Mouse (Mus musculus) ovary, postnatal 36 days (tissue): ENCODE results near the gene Ppm1m.

Source experiments
- DNase-seq: peaks from one replicate; pipeline ENCODE4 v3.0.0; 2022; ENCODE audit warnings: low spot score, mixed read lengths

The Ppm1m gene

DNA sequence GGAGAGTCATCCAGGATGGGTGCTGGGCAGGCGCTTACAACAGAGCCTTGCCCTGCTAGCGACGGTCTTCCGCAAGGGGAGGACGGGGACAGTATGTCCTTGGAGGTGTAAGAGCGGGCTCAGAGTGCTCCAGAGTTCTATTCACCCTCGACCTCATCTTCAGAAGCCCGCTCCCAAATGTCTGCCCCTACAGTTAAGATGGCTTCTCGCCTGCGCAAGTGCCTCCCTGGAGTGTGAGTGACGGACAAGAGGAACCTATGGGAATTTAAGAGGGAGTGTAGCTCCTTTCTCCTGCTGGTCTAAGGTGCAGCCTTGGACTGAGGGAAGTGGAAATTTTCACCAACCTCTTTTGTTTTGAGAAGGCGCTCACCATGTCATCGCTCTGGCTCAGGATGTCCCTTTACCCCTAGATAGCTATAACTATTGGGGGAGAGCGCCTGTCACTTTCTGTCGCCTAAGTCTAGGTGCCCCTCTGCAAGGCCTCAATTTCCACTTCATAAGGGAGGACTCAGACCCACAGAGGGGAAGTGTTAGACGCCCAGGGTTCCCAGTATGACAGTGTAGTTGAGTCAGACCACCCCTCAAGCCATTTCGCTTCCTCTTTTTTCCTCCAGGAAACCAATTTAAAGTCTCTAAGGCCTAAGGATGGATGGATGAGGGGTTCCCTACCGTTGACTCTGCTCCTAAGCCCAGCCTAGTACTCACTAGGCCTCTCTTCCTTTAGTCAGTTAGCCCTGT is at the start of gene Ppm1m:
Gene Ppm1m, minus strand, starts transcription at position 212 of the 738 bp plus-strand sequence.
- DNase-seq: no peak

DNA sequence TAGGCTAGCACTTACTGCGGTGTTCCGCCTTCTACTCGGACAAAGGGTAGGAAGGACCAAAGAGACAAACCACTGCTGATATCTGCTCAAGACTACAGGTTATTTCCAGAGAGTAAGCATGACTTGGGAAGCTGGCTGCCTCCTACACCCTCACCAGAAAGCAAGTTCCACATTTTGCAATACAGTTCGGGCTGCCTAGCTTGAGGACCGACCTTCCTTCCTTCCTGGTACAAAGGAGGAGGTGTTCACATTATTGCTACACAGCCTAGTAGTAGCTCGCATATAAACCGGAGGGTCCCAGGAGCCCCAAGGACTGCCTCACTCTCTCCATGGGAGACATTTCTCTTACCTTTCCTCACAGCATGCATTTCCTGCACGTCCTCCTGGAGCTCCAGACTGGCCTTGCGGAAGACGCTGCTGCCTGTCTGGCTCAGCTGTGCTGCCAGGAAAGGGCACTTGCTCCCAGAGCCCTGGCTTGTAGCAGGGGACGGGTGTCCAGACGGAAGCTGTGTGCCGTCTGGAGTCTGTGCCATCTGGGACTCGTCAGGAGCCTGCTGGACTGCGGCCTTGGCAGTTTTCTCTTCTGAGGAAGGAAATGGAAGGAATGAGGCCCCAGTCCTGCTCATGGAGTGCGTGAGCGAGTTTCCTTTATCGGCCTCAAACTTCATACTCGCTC is 43.4 kb upstream of the Ppm1m start:
- no peak for DNase-seq

DNA sequence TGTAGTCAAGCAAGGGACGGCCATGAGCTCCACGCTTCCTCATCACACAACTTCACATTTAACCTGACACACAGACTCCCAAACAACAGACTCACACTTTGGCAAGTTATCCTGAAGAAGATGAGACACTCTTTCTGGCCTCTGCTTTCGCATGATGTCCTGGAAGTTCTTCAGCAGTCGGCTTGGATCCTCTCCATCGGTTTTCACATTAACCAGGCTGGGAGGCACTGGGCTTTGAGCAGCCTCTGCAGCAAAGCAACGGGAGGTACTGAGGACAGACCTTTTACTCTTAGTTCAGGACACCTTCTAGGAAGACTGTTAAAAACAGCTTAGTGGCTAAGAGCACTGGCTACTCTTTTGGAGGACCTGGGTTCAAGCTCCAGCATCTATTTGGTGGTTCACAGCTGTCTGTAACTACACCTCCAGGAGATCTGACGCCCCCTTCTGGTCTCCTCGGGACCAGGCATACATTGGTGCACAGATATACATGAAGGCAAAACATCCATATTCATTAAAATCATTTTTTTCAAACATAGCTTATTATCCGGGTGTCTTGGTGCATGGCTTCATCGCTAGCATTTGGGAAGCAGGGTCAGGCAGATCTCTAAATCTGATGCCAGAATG is 42.1 kb upstream of the Ppm1m start:
- no peak for DNase-seq

DNA sequence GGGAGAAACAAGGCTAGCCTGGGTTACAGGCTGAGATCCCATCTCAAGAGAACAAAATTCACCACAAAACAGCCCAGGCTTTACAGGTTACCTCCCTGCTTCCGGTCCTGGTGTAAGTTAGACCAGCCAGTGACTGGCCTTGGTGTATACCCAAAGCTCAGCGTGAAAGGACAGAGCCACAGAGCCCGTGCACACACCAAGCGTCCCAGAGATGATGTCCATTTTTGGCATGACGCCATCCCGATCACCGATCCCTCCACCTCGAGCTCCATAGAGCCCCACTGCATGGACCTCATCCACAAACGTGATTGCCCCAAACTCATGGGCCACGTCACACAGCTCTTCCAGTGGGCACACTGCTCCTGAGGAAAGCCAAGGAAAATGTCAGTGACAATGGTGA is 38.3 kb upstream of the Ppm1m start:
- no peak for DNase-seq

DNA sequence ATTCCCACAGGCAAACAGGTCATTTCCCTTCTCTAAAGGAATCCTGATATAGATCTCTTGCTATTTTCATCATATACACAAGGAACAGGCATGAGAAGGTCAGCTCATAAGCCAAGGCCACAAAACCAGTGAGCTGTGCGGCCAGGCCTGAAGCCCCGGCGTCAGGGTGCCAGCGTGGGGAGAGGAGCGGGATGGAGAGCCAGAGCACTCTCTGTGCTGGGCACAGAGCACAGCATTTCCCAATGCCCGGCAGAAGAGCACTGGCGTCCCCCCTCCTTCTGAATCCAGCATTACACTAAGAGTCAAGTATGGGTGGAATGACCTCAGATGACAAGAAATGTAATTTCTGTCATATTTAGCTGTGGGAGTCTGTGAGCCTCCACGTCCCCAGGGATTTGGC is 37.9 kb upstream of the Ppm1m start:
- no peak for DNase-seq

DNA sequence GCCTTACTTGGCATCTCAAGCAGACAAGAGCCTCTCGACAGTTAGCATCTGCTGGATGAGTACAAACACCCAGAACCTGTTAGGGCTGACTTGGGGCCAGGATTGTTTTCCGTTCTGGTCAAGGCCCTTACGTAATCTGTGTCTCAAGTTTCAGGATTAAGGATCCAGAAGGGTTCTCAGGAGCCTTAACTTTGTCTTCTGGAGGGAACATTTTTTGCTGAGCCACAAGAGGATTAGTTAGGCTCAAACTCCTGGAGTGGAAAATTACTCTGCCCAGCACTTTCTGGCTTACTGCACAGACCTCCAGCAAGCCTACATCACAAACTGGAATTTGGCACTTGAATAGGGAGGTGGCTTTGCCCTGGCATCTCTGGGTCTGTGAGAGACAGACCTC is 37.3 kb upstream of the Ppm1m start:
- DNase-seq: no peak

DNA sequence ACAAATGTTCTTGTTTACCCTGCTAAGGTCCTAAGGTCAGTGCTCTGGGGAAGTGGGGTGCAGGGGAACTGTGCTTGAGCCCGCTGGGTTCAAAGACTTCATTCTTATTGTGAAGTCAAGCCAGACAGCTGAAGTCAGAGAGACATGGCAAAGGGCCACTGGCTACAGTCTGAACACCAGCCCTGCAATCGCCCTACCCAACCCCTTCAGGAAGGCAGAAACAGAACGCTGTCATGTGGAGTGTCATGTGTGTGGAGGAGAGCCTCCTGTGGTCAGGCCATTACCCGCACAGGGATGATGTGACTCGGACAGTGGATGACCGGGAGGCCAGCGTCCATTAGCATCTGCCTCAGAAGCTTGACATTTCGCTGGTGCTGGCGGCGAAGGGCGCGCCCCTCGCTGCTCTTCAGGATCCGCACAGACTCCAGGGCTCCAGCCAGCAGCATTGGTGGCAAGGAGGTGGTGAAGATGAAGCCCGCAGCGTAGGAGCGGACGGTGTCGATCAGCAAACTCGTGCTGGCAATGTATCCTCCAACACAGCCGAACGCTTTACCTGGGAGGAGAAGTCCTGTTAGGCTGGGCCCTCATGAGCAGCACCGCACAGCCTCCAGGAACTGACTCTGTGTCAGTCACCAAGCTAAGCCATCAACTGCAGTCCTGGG is 36.7 kb upstream of the Ppm1m start:
- DNase-seq: no peak

DNA sequence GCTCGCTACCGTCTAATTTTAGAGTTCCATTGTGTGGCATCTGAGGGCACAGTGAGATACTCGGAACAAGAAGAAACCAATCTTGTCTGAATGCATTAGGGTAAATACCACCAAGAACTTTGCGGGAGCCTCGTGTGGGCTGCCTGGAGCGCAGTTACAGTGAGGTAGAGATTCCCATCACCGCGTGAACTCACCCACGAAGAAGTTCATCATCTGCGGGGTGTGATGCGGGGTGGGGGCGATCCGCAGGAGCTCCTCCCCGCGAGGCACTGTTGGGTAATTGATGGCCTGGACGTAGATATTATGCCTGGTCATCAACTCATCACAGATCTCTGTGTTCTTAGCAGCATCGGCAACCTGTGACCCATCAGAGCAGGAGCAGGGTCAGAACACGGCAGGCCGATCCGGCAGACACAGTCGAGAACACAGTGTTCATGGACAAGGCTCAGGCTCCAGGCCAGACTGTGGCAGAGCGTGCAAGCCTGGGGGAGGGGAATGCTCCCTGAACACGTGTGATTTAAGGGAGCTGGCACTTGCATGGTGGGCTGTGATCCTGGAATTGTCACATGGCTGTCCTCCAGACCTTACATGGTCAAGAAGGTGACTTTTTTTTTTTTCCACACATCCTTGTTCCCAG is 35.8 kb upstream of the Ppm1m start:
- no peak for DNase-seq

DNA sequence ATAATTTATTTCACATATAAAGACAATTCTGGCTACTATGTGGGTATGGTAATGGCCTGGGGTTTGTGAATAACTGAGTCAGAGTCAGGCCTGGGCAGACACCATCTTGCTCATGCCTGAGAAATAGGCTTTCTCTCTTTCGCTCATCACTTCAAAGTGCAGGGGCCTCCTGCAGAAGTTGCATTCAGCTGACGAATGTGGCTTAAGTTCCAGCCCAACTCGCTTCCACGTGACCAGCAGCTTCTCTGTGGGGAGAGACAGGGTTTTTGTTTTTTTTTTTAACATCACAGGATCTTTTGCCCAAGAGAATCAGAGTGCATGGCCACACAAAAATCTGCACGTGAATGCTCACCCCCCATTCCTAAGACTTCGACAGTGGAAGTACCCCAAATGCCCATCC is 34.4 kb upstream of the Ppm1m start:
- no peak for DNase-seq

DNA sequence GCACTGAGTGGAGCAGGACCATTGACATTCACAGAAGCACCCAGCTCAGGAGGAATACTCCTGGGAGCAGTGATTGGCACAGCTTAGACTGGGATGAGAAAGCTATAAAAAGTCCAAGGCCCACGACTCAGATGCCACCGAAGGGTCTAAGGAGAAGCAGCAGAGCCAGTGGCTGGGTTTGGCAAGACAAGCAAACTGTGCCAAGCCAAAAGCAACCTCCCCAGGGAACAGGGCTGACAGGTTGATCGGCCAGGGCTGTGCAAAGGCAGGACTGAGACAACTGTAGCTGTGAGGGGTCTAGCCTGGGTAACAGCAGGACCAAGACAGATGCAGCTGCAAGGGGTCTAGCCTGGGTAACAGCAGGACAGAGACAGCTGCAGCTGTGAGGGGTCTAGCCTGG is 33.4 kb upstream of the Ppm1m start:
- DNase-seq: no peak

DNA sequence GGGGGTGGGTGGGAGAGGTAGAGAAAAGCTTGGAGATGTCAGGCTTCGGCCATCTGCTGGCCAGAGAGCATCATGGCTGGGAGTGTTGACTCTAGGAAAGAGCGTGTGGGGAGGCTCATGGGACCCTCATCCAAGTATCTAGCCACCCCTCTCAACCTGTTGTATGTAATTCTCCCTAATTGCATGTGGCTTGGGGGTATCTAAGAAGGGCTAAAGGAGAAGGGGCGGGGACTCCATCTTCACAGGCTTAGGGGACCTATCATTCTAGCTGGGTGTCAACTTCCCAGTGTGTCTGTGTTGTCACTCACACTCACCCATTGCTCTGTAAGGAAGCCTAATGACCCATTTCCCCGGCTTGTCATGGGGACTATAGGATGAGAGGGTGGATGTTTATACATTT is 32.3 kb upstream of the Ppm1m start:
- no peak for DNase-seq

DNA sequence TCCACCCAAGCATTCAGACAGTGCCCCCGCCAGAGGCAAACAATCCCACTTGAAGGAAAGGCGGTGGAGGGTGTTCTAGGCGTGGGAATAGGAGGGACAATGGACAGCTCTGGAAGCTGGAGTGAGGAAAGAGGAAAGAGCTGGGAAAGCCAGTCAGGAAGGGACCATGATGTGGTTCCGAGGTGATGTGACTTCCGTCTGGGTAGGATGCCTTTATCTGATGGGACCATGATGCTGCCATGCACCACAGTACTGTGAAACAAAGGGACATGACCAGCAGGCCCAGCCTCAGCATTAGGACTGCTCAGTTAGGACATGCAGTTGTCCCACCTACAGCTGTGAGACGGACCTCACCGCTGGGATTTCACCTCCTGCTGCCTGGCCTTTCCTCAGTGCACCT is 31.7 kb upstream of the Ppm1m start:
- DNase-seq: no peak

DNA sequence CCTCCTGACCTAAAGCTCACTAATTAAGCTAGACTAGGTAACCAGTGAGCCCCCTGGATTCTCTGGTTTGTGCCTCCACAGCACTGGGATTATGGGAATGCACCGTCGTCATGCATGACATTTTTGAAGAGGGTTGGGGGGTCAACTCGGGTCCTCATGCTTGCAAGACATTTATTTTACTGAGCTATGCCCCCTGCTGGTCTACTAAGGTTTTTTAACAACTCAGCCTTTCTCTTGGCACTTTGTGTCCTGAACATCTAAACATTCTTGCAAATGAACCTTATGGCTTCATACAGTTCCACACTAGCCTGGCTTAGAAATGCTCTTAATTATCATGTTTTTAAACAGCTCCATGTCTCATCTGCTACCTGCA is 31.2 kb upstream of the Ppm1m start:
- no peak for DNase-seq

DNA sequence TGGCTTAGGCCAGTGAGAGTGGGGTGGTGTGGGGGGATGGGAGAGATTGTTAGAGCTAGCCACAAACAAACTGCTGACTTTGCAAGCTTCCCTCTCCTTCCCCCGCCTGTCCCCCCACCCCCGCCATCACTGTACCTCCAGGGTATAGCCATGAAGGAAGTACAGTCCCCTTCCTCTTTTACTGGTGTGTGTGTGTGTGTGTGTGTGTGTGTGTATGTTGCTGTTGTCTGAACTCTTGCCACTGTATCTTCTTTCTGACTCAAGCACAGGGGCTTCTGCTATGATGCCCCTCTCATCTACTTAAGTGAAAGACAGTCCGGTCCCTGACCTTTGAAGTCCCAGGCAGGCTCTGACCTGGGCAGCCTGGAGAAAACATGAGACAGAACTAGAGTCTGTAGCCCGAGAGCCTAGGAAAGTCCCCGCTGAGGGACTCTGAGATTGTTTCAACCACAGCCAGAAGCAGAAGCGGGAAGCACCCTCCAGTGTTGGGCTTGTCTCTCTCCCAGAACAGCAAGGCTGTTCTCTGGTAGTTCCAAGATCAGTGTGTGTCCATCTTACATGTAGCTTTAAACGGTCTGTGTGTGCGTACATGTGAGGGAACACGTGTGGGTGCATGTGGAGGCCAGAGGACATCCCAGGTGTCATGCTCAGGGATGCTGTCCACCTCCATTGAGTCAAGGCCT is 30.6 kb upstream of the Ppm1m start:
- no peak for DNase-seq

DNA sequence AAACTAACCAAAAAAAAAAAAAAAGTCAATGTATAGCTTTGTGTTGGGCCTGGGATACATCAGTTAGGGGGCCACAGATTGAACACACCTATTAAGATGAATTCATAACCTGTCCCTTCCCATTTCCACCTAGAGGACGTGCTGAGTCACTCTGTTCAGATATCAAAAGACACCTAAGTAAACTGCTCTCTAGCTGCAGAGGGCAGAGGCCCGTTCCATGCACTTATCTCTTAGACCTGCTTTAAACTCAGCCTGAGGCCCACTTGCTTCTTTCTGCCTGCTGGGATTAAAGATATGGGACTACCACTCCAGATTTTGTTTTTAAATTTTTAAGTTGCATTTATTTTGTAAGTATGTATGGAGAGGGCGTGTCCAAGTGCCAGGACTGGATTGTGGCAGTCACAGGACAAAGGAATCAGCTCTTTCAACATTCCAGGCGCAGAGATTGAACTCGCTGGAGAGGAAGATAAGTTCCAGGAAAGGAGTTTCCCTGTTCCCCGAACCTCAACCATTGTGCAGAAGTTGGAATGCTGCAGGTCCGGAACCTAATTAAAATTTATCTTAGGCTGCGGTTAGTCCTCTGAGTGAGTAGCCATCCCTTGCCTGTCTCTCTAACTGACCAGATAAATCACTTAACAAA is 28.4 kb upstream of the Ppm1m start:
- DNase-seq: no peak

DNA sequence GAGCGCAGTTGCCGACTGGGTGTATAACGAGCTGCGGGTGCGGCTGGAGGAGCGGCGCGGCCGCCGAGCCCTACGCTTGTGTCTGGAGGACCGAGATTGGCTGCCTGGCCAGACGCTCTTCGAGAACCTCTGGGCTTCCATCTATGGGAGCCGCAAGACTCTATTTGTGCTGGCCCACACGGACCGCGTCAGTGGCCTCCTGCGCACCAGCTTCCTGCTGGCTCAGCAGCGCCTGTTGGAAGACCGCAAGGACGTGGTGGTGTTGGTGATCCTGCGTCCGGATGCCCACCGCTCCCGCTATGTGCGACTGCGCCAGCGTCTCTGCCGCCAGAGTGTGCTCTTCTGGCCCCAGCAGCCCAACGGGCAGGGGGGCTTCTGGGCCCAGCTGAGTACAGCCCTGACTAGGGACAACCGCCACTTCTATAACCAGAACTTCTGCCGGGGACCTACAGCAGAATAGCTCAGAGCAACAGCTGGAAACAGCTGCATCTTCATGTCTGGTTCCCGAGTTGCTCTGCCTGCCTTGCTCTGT is 26.7 kb upstream of the Ppm1m start:
- DNase-seq: no peak

DNA sequence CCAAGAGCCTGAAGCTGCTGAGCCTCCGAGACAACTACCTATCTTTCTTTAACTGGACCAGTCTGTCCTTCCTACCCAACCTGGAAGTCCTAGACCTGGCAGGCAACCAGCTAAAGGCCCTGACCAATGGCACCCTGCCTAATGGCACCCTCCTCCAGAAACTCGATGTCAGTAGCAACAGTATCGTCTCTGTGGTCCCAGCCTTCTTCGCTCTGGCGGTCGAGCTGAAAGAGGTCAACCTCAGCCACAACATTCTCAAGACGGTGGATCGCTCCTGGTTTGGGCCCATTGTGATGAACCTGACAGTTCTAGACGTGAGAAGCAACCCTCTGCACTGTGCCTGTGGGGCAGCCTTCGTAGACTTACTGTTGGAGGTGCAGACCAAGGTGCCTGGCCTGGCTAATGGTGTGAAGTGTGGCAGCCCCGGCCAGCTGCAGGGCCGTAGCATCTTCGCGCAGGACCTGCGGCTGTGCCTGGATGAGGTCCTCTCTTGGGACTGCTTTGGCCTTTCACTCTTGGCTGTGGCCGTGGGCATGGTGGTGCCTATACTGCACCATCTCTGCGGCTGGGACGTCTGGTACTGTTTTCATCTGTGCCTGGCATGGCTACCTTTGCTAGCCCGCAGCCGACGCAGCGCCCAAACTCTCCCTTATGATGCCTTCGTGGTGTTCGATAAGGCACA is 26.1 kb upstream of the Ppm1m start:
- no peak for DNase-seq

DNA sequence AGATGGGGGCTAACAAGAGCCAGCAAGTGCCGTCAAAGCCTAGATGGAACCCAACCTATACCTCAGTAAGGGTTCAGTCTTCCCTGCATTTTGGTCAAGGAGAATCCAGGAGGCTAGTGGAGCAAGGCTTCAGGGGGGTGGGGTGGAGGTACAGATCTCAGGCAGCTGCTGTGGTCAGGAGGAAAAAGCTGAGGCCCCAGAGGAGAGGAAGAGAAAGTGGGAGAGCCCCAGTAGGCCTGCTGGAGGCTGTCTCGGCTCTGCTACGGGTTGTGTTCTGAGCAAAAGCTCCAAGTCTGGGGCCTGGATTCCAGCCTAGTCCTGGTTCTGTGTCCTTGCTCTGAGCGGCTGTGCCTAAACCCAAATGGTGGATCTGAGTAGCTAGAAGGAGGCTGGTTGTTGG is 23.4 kb upstream of the Ppm1m start:
- DNase-seq: no peak

DNA sequence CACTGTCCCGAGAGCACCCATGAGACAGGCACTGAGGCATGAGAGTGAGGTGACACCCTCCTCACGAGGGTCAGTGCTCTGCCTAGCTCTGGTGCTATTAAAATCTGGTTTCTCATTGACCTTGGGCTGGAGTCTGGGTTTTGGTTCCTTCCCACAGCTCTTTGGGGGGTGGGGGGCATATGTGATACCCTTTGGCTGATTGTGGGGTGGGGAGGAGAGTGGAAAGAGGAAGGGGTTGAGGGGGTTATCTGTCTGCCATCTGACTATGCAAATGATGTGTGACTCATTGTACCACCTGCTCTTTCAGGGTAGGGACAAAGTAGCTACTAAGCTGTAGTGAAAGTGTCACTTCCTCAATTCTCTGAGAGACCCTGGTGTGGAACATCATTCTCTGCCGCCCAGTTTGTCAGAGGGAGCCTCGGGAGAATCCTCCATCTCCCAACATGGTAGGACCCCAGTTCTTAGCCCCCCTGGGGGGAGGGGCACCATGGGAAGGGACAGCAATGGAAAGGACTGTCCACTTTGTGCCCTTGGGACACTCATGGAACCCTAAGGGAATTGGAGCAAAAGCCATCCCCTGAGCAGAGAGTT is 22.8 kb upstream of the Ppm1m start, which contains the start of gene Tlr9:
Gene Tlr9, plus strand, starts transcription at position 338 of the 591 bp plus-strand sequence.
- DNase-seq: no peak

DNA sequence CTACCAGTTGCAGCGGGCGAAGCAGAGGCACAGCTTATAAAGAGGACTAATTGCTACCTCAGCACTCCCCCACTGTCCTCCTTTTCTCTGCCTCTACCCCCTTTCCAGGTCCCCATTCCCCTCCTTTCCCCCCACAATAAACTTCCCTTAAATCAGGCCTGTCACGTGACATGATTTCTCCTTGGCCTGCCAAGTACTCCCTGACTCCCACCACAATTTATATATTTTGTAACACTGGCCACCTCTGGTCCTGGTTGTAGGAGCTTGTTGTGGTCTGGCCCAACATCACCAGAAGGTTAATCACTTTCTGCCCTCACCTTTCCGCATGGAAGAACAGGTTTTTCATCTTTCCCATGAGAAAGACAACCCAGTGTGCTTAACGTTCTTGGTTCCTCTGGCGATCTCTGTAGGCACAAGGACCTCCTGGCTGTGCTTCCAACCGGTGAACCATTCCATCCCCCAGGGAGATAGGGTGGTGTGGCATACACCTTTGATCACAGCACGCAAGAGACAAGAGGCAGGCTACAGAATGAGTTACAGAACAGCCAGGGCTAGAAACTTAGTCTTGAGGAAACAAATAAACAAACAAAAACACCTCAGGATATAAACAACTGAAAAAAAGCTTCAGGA is 21.5 kb upstream of the Ppm1m start:
- no peak for DNase-seq
